Mouse (Mus musculus) forebrain, embryonic 14.5 days (tissue): ENCODE results near the gene Ppp2r3d. TPM values are rescaled to one million over a fixed set of nuclear protein-coding genes. Genes with fewer than 3 reads are reported as not detected.
A peak's percentile ranks its signal among the peaks of the same experiment; 100 is the strongest.

Experiments used
- ATAC-seq: fragments of 200-750 bp; cut with Nextera tagmentation; 2 replicates; pipeline ENCODE4 v1.8.0; 2017; ENCODE audit warnings: mild to moderate bottlenecking, moderate library complexity
- DNase-seq: peaks from one replicate; pipeline ENCODE4 v3.0.0-alpha.2; 2015; ENCODE audit warnings: low spot score
- H3K27ac ChIP-seq: fragments of 300-500 bp; sonication (generic); 2 replicates; pipeline ENCODE4 v1.5.1; 2014; ENCODE audit warnings: low read depth, mild to moderate bottlenecking, control low read depth, low read length, moderate library complexity
- H3K27me3 ChIP-seq: fragments of 300-500 bp; sonication (generic); replicated peaks from 2 replicates; pipeline ENCODE4 v1.6.1; 2014; ENCODE audit warnings: low read length, control low read depth, mixed read lengths; ENCODE audit not compliant: control insufficient read depth, insufficient read depth
- H3K36me3 ChIP-seq: fragments of 300-500 bp; sonication (generic); 2 replicates; pipeline ENCODE4 v1.6.1; 2014; ENCODE audit warnings: low read length, control low read depth; ENCODE audit not compliant: control insufficient read depth, insufficient read depth
- H3K4me1 ChIP-seq: fragments of 300-500 bp; sonication (generic); 2 replicates; pipeline ENCODE4 v1.6.1; 2014; ENCODE audit warnings: antibody characterized with exemption, low read length, control low read depth; ENCODE audit not compliant: control insufficient read depth, insufficient read depth
- H3K4me2 ChIP-seq: fragments of 300-500 bp; sonication (generic); 2 replicates; pipeline ENCODE4 v1.6.1; 2014; ENCODE audit warnings: mild to moderate bottlenecking, control low read depth, low read length
- H3K4me3 ChIP-seq: fragments of 300-500 bp; sonication (generic); 2 replicates; pipeline ENCODE4 v1.5.1; 2014; ENCODE audit warnings: low read depth, low read length, control low read depth
- H3K9ac ChIP-seq: fragments of 300-500 bp; sonication (generic); 2 replicates; pipeline ENCODE4 v1.6.1; 2014; ENCODE audit warnings: mild to moderate bottlenecking, low read length, control low read depth, moderate library complexity
- H3K9me3 ChIP-seq: fragments of 300-500 bp; sonication (generic); replicated peaks from 2 replicates; pipeline ENCODE4 v1.6.1; 2016; ENCODE audit warnings: low read length, control low read depth, mixed read lengths; ENCODE audit not compliant: control insufficient read depth
- WGBS: fragments of 180-500 bp; shearing (Covaris S2); extraction: QIAGEN DNeasy Blood & Tissue Kit; methylation state at CpG from one replicate; pipeline ENCODE4 v1.1.7; 2014; 5-methylcytosine and 5-hydroxymethylcytosine counted together
- polyA plus RNA-seq: library from polyadenylated mRNA; unstranded; fragments of >200 nt; fragmentation: Nextera tagmentation; extraction: Ambion mirVana; gene quantifications from 2 replicates; pipeline ENCODE4 v1.2.1, GENCODE M21; 2014

Ppp2r3d gene
- polyA plus RNA-seq, 1 experiment from 2014 or later, result 109 TPM

GRCm38 (mm10) chr9:124440724-124441045 lies 36.0 kb downstream of the Ppp2r3d start:
- Histone ChIP-seq H3K4me1 (no peaks in the 10 kb centered on the region), H3K4me3 (no peak overlapping the region), H3K4me2 (no peak overlapping the region), H3K36me3 (peaks cover 34% of the 10 kb centered on the region), H3K27me3 (no peaks in the 10 kb centered on the region), H3K9me3 (peaks cover 20% of the 10 kb centered on the region), H3K9ac (no peak overlapping the region), H3K27ac (no peak overlapping the region)
- 89% methylated on average over 14 of the region's 14 CpGs for WGBS
- DNase-seq (no peak), ATAC-seq (no peak)

GRCm38 (mm10) chr9:124439848-124440723 lies 36.6 kb downstream of the Ppp2r3d start:
- Histone ChIP-seq H3K36me3 (peaks cover 34% of the 10 kb centered on the region), H3K4me2 (no peak overlapping the region), H3K27ac (no peak overlapping the region), H3K9ac (no peak overlapping the region), H3K4me3 (no peak overlapping the region), H3K4me1 (no peaks in the 10 kb centered on the region), H3K27me3 (no peaks in the 10 kb centered on the region), H3K9me3 (peaks cover 20% of the 10 kb centered on the region)
- WGBS, result 95% methylated on average over 29 of the region's 29 CpGs
- peak; percentile 14 for DNase-seq
- ATAC-seq, result peak; percentile 73

- Histone ChIP-seq H3K9ac (no peak overlapping the region), H3K4me1 (no peaks in the 10 kb centered on the region), H3K4me2 (no peak overlapping the region), H3K27me3 (no peaks in the 10 kb centered on the region), H3K4me3 (no peak overlapping the region), H3K9me3 (peaks cover 20% of the 10 kb centered on the region), H3K27ac (no peak overlapping the region), H3K36me3 (peaks cover 34% of the 10 kb centered on the region)
- ATAC-seq (peak; percentile 58), DNase-seq (peak; percentile 3)
- WGBS, result 94% methylated on average over 13 of the region's 13 CpGs
These were observed 37.3 kb downstream of the Ppp2r3d start for GRCm38 (mm10) chr9:124439403-124439847.

- 98% methylated on average over 19 of the region's 22 CpGs for WGBS
- Histone ChIP-seq H3K9me3 (peaks cover 20% of the 10 kb centered on the region), H3K4me1 (no peaks in the 10 kb centered on the region), H3K27ac (no peak overlapping the region), H3K4me3 (no peak overlapping the region), H3K9ac (no peak overlapping the region), H3K27me3 (no peaks in the 10 kb centered on the region), H3K36me3 (peaks cover 34% of the 10 kb centered on the region), H3K4me2 (no peak overlapping the region)
- ATAC-seq, result peak; percentile 6; the same call in 1 of the 2 replicates
- DNase-seq, result peak; percentile 14
These were observed 37.9 kb downstream of the Ppp2r3d start for GRCm38 (mm10) chr9:124438686-124439346.

- Histone ChIP-seq H3K27ac (peak overlapping the region; percentile 96), H3K4me1 (no peaks in the 10 kb centered on the region), H3K36me3 (no peaks in the 10 kb centered on the region), H3K4me2 (peak overlapping the region; percentile 63), H3K9ac (peak overlapping the region; percentile 66), H3K4me3 (peak overlapping the region; percentile 71), H3K27me3 (no peaks in the 10 kb centered on the region), H3K9me3 (no peaks in the 10 kb centered on the region)
- under 1% methylated on average over 45 of the region's 47 CpGs for WGBS
- peak; percentile 28 for ATAC-seq
- peak; percentile 97 for DNase-seq
These were observed 51.2 kb downstream of the Ppp2r3d start for GRCm38 (mm10) chr9:124425411-124425885.

- H3K36me3 ChIP-seq, result no peaks in the 10 kb centered on the region
- DNase-seq (peak; percentile 100), ATAC-seq (peak; percentile 78)
- H3K27ac ChIP-seq, result peak overlapping the region; percentile 96
- peak overlapping the region; percentile 73 for H3K9ac ChIP-seq
- H3K4me2 ChIP-seq, result peak overlapping the region; percentile 63
- H3K9me3 ChIP-seq, result no peaks in the 10 kb centered on the region
- under 1% methylated on average over 47 of the region's 48 CpGs for WGBS
- H3K4me1 ChIP-seq, result no peaks in the 10 kb centered on the region
- H3K4me3 ChIP-seq, result peak overlapping the region; percentile 71
- no peaks in the 10 kb centered on the region for H3K27me3 ChIP-seq
These were observed 51.9 kb downstream of the Ppp2r3d start for GRCm38 (mm10) chr9:124424542-124425410.

- peak; percentile 33 for ATAC-seq
- WGBS, result under 1% methylated on average over 27 of the region's 27 CpGs
- Histone ChIP-seq H3K4me2 (peak overlapping the region; percentile 63), H3K4me1 (no peaks in the 10 kb centered on the region), H3K9me3 (no peaks in the 10 kb centered on the region), H3K9ac (peak overlapping the region; percentile 73), H3K36me3 (no peaks in the 10 kb centered on the region), H3K27me3 (no peaks in the 10 kb centered on the region), H3K4me3 (peak overlapping the region; percentile 71), H3K27ac (peak overlapping the region; percentile 96)
- DNase-seq, result no peak
These were observed 52.5 kb downstream of the Ppp2r3d start for GRCm38 (mm10) chr9:124424292-124424541.

GRCm38 (mm10) chr9:124423552-124424291 lies 53.0 kb downstream of the Ppp2r3d start:
- ATAC-seq (peak; percentile 78), DNase-seq (peak; percentile 99)
- Histone ChIP-seq H3K36me3 (no peaks in the 10 kb centered on the region), H3K27me3 (no peaks in the 10 kb centered on the region), H3K9ac (peak overlapping the region; percentile 73), H3K4me2 (peak overlapping the region; percentile 63), H3K27ac (peak overlapping the region; percentile 96), H3K9me3 (no peaks in the 10 kb centered on the region), H3K4me3 (peak overlapping the region; percentile 71), H3K4me1 (no peaks in the 10 kb centered on the region)
- WGBS, result under 1% methylated on average over 73 of the region's 74 CpGs
